Mouse (Mus musculus): Measurements from ENCODE around the gene Sppl2b.

Gene Sppl2b

DNA sequence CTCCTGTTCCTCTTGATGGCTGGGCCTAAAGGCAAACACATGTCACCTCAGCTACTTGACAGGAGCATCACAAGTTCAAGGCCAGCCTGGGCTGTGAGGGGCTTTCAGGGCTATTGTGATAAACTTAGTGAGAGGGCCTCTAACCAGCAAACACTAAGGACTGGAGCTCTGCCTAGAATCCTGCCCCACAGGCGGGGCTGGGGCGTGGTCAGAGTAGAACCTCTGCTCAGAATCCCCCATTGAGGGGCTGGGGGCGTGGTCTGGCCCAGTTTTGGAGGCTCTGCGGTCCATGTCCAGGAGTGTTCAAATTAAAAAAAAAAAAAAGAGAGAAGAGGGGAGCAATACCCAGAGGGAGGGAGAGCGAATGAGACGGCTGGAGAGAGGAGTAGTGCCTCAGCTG, 40.6 kb downstream of the Sppl2b start:
- intact Hi-C loops (cut with DNase I), result no loop called here

DNA sequence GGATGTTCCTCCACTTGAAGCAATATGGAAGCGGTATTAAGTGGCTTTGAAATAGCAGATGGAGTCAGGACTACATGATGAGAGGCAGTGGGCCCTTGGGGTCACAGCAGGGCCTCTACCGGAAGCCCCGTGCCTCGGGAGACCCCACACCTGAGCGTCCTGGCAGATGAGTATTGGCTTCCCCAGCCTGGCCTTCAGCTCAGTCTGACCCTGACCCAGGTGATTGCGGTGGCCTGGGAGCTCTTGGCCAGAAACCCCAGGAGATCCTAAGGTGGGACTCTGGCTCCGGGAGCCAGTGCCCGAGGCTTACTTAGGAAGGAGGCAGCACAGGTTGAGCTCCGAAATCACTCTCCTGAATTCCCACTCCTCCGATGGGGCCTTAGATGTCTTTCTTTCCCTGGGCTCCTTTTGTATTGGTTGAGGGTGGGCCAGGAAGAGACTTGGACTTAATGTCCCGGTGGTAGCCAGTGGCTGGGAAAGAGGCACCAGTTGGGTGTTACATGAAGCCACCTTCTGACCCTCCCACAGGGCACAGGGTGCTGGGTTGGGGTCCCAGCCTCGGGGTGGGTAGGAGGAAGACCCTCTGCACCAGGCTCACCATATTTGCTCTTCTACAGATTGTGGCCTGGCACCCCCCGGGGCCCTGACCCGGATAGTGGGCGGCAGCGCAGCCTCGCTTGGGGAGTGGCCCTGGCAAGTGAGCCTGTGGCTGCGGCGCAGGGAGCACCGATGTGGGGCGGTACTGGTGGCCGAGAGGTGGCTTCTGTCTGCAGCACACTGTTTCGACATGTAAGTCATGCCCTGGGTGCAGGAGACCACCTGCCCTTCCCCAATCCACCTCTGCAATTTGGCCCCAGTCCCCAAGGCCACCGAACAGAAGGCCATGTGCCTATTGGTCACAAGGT, 41.8 kb downstream of the Sppl2b start:
- intact Hi-C loops (cut with DNase I), result no loop called here

DNA sequence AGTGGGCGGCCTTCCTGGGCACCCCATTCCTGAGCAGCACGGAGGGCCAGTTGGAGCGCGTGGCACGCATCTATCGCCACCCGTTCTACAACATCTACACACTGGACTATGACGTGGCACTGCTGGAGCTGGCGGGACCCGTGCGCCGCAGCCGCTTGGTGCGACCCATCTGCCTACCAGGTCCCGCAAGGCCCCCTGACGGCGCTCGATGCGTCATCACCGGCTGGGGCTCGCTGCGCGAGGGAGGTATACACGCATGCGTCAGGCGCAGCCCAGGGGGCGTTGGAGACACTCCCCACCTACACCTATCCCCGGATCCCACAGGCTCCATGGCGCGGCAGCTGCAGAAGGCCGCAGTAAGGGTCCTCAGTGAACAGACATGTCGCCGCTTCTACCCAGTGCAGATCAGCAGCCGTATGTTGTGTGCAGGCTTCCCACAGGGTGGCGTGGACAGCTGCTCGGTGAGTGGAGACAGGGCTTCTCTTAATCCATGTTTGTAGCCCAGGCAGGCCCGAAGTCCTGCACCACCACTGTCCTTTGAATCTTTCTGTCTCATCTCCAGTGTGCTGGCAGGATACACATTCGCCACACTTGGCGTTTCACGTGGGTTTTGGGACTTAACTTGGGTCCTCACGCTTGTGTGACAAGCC, 42.9 kb downstream of the Sppl2b start:
- intact Hi-C loops (cut with DNase I), result no loop called here

DNA sequence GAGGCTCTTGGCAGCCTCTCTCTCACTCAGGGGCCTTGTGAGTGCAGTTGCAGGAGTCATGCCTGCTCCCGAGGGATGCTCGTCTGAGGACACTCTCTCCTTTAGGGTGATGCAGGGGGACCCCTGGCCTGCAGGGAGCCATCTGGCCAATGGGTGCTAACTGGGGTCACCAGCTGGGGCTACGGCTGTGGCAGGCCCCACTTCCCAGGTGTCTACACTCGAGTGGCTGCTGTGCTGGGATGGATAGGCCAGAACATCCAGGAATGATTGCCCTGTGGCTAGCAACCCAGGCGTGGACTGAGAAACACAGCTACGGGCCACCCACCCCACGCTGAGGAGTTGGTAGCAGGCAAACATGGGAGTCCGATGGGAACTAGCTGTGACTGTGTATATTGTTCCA, 44.0 kb downstream of the Sppl2b start:
- intact Hi-C loops (cut with DNase I), result no loop called here

DNA sequence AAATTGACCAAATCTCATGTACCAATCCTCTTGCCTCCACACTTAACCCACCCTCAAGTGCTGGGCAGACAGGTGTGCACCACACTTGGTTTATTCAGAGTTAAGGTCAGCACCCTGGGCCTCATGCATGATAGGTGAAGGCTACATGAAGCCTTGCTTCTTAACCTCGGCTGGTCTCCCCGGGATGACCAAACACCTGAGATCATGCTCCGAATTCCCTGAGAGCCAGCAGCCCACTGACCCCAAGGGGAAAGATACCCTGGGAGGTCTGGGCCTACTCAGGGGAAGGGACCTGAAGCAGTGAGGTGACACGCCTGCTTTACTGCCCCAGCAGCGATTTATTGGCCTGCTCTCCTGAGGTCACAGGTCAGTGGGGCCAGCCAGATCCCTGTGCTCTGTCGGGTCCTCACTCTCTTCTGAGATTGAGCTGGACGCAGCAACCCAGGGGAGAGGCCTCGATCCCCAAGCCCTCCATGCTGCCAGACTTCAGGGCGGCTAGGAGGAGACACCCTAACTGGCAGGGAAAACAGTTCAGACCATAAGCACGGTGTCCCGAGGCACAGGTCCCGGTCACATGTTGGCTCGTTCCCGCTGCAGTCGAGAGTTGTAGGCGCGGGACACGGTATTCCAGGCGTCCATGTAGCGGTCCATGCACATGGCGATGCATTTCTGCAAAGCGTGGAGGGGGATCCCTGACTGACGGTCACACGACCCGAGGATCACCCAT, 44.7 kb downstream of the Sppl2b start:
- intact Hi-C loops (cut with DNase I), result no loop called here

DNA sequence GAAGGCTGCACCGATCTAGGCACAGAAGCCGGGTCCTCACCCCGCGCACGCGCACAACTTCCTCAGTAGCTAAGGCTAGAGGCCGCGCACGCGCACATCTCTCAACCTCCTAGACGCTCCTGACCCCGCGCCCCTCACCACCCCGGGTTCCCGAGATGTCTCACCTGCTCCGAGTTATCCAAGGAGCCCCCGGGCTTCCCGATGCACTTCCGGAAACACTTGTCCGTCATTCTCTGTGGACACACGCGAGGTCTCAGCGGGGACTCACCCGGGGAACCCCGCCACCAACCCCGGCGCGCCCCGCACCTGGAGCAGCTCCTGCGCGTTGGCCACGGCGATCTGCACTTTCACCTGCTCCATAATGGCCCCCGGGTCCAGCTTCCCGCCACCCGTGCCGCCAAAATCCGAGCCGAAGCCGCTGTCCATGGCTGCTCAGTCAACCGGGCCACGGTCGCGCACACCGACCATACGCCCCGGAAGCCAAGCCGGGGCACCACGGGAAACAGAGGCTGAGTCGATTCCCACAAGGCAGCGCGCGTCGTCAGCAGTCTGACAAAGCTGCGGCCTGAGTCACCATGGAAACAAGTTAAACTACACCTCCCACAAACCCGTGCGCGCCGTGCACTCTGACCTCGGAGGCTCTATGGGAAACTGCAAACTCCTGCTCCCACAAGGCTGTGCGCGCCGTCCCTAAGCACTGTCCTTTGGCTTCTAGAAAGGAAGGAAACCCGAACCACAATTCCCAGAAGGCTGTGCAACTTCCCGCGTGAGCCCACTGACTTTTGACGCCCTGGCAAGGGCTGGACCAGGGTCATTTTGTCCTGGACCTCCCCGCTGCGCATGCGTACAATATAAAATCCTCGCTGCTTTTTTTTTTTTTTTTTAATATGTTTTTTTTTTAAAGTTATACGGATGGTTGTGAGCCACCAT, 45.5 kb downstream of the Sppl2b start, which contains the start of gene Timm13:
Timm13 (minus strand) TSS at position 652 of the 930 bp plus-strand sequence.
- intact Hi-C loops (cut with DNase I), result no loop called here

DNA sequence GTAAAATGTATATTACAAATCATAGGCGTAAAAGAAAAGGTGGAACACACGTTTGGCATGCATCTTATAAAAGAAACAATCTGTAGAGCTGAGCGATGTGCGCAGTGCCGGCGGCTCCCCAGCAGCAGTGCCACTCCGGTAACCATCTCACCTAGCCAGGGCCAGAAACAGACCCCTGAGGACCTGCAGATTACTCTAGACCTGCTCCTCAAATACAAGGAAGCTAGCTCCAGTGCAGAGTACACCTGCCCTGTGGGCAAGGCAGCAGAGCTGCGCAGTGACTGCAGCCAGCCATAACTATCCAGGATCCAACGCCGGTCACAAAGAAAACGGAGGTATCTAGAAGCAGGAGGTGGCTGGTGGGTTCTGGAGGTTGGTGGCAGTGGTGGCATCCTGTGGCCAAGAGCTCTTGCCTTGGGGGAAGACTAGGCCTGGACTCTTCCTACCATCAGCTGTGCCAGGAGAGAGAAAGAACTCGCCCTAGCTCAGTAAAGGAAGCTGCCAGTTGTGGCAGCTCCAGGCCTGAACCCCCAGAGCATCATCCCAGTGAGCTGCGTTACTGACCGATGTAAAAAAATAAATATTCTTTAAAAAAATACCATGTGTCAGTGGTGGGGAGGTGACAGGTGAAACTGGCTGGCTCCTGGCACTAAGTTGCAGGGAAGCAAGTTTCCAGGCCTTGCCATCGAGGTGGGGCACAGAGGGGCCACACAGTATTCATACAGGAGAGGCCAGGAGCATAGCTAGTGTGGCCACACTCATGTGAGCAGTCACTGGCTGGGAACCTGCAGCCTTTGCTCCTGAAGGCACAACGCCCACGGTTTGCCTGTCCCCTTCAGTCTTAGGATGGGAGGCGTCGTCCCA, 46.6 kb downstream of the Sppl2b start:
- intact Hi-C loops (cut with DNase I), result no loop called here

DNA sequence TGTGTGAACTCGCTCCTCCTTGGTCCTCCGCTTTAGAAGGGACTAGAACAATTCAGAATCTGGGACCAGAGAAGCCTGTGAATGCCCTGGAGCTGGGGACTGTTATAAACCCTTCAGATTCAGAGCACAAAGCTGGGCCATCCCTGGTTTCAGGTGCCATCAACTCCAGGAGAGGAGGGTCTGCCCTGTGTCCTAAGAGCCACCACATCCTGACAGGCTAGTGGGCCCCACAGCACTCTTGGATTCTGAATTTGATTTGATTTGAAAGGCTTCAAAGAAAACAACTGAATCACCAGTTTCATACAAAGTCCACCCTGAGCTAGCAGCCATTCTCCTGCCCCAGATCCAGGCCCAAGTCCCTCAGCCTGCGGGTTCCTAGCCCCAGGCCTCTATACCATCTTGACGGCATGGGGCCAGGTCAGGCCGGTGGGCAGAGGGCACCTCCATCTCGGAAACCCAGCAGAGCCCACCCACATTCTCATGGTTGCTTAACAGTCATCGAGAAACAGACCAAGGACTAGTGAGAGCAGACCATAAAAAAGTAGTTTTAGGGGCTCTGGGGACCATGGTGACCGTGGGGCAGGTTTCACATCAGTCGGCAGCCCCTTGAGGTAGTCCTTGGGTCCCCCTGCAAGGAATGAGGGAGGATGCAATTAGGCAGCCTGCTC, 47.3 kb downstream of the Sppl2b start:
- intact Hi-C loops (cut with DNase I), result no loop called here

DNA sequence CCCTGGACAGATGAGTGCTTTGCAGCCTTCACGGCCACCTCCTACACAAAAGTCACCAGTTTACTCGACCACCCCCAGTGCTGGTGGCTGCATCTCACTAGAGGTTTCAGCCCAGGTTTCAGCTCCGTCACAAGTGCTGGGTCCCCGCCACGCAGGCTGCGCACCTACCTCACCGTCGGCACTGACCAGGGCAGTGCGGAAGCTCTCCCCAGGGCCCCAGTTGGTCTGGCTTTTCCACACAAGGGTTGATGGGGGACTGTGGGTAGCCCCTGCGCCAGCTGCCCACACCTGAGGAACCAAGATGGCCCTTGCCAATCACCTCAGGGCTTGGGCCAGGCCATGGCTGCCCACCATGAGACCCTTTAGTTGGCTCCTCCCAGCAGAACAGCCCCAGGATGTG, 48.2 kb downstream of the Sppl2b start:
- intact Hi-C loops (cut with DNase I), result no loop called here

DNA sequence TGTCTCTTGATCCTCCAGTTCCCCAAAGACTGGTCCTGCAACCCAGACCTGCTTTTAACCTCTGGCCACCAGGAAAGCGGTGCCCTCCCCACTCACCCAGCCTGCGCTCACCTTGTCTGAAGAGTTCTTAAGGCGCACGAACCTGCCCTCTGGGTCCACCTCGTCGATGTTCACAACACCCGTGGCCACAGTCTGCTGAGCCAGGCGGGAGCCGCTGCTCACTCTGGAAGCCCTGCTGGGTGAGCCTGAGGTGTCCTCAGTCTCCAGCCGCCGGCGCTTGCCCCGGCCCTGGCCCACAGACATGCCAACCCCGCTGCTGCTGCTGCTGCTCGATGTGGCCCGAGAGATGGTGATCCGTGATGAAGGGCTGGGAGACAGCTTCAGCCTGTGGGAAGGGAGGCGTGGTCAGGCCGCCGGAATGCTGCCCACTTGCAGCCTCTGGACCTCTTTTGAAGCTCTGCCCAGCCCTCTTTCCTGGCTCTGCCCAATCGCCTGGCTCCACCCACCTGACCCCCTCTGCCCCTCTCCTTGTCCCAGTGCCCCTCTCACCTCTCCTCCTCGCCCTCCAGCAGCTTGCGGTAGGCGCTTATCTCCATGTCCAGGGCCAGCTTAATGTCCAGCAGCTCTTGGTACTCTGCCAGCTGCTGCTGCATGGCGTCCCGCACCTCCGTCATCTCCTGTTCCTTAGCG, 49.1 kb downstream of the Sppl2b start:
- intact Hi-C loops (cut with DNase I), result no loop called here

DNA sequence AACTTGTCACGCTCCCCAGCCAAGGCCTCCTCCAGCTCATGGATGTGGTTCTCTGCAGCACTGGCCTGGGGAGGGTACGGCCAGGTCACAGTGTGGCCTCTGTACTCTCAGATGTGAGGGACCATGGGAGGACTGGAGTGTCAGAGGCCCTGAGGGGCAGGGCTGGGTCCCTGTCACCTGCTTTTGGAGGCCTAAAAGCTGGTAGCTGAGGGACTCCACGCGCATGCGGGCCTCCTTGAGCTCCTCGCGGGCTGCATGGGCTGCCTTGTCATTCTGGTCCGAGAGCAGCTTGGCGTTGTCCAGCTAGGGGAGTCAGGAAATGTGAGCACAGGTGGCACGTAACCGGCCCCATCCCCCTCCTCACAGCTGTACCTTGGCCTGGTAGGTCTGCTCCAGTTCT, 49.6 kb downstream of the Sppl2b start:
- intact Hi-C loops (cut with DNase I), result no loop called here

DNA sequence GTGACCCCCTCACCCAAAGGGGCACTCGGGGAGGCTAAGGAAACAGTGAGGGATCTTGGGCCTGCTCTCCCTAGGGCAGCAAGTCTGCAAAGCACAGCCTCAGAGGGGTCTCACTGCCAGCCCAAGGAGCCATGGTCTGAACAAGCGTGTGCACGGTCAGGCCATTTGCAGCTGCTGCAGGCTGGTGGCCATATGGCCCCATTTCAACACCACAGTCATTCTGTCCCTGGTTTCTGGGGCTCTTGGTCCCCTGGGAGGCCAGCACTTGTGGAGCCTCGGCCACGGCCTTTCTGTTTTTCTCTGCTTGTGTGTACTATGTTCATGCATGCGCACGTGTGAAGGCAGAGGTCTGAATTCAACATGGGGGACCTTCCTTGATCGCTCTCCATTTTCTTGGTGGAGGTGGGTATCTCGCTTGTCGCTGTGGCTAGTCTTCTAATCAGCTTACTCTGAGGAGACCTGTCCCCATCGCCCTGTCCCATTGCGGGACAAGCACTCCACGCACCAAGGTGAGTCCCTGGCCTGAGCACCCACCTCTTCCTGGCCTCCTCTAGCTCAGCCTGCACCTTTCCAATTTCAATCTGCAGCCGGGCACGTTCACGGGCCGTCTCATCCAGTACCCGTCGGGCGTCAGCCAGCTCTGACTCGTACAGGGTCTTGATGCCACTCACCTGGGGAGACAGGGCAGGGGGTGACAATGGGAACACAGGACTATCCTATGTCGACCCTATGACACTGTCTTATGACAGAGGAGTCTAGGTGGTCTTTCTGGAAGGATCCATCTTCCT, 54.5 kb downstream of the Sppl2b start:
- intact Hi-C loops (cut with DNase I), result no loop called here

DNA sequence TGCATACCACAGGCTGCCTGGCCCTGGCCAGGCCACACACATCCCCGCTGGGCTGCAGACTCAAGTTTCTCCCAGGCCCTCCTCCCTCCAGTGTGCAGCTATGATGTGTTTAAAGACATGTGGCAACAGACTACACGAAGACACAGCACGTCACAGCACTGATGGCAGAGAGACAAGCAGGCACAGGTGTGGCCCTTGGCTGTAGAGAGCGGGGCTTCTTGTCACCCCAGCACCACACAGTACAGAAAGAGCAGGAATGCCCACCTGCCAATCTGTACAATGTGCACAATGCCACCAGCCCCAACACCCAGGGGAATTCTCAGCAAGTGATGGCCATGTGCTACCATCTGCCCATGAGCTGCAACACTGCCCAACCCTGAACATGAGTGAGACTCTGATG, 56.3 kb downstream of the Sppl2b start:
- intact Hi-C loops (cut with DNase I), result no loop called here

DNA sequence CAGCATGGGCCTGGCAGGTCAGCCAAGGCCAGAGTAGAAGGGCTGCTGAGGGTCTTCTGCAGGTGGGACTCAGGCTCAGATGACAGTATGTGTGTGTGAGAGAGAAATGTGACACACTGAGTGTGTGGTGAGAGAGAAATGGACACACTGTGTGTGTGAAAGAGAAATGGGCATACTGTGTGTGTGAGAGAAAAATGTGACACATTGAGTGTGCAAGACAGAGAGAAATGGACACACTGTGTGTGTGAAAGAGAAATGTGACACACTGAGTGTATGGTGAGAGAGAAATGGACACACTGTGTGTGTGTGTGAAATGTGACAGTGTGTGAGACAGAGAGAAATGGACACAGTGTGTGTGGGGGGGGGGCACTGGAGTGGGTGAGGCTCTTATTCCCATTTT, 56.8 kb downstream of the Sppl2b start:
- intact Hi-C loops (cut with DNase I), result no loop called here

DNA sequence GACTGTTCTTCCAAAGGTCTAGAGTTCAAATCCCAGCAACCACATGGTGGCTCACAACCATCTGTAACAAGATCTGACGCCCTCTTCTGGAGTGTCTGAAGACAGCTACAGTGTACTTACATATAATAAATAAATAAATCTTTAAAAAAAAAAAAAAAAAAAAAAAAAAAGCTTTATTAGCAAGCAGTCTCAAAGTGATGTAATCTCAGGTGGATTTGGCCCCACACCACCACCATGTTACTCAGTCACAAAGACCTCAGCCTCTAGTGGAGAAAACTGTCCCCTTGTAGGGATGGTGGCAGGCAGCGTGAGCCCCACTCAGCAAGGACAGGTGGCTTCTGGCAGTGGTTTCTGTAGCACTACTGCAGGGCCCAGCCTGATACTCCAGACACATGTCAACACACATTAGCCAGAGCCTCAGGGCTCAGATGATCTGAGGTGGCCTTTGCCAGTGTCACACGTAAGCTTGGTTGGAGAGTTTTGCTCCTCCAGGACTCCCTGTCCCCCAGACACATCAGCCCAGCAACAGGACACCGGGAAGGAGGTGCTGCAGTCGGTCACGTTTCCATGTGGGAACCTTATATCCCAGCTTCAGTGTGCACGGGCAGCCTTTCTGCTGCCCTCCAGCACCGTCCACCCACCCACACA, 58.4 kb downstream of the Sppl2b start:
- intact Hi-C loops (cut with DNase I), result no loop called here

DNA sequence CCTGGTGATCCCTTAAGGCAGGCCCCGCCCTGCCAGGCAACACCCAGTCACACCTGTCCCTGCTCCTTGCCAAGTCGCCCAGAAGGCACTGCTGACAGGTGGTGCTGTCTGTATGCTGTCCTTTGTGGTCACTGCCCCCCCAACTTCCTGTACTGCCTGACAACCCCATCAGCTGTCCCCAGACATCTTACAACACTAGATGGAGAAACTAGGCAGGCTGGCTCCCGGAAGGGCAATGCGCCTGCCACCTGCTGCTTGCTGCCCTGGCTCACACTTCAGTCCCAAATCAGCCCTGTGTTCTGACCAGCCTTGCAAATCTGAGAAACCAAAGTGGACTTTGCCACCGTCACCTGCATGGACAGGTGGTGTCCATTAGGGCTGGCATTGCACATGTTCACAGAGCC, 59.2 kb downstream of the Sppl2b start:
- intact Hi-C loops (cut with DNase I), result no loop called here

DNA sequence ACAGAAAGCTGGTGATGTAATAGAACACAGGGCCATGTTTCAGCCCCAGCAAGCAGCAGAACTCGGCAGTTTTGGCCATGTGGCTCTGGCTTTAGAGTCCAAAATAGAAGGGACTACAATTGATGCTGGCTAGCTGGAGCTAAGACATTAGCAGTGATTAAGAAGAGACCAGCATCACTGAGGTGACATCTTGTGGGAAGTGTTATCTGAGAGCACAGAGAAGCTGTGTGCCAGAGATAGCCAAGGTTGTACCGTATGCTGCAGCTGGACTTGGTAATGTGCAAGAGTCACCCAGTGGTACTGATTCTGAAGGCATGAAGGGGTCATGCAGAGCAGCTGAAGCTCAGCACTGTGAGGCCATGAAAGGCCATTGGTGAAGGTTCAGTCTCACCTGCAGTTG, 60.2 kb downstream of the Sppl2b start:
- intact Hi-C loops (cut with DNase I), result loop anchor here (5.0 kb wide), 1 partner anchor 177 kb away; no protein-coding TSS in a partner anchor

Measured in adrenal gland (tissue).